Mouse (Mus musculus) limb, embryonic 15.5 days (tissue): ENCODE data around the gene Cdh1. TPM values are rescaled to one million over a fixed set of nuclear protein-coding genes. Genes with fewer than 3 reads are reported as not detected.

Source experiments
- polyA plus RNA-seq: library from polyadenylated mRNA; unstranded; fragments of >200 nt; fragmentation: Nextera tagmentation; extraction: Ambion mirVana; gene quantifications from 2 replicates; pipeline ENCODE4 v1.2.1, GENCODE M21; 2015

The Cdh1 gene
- polyA plus RNA-seq, 1 experiment from 2014 or later, result 77.8 TPM

Other genes with a start within 250 kb of the Cdh1 start
- gene Zfp90, start 188.0 kb upstream of the Cdh1 start, polyA plus RNA-seq, result 21.1 and 22.2 TPM in 2 replicates
- not detected in 2 replicates for gene 6030452D12Rik, start 102.8 kb upstream of the Cdh1 start, polyA plus RNA-seq
- gene Cdh3, start 92.5 kb upstream of the Cdh1 start, polyA plus RNA-seq, result 29.3 and 33.3 TPM in 2 replicates
- gene Gm10073, start 29.9 kb upstream of the Cdh1 start, polyA plus RNA-seq, result 12.4 and 13.3 TPM in 2 replicates
- gene Tango6, start 79.7 kb downstream of the Cdh1 start, polyA plus RNA-seq, result 8.2 and 8.9 TPM in 2 replicates